Comparison of ENCODE assay signal across 11 mouse cellular contexts in genomic region chr10:68119285-68119684, GRCm38 (mm10).
DNase-seq lines count a peak whose midpoint lies in the region; ATAC-seq and TF ChIP-seq lines count a peak whose summit lies in the region.
"Had no signal": no experiment of that assay in that cellular context is flagged by ENCODE, and none has a peak within 500 bp of the region (broad histone marks: within the 10 kb centered on the region; RNA-seq: fewer than 3 reads in every experiment).

No protein-coding gene starts in this region.

- H3K4me3 ChIP-seq in stomach, embryonic 15.5 days (replicated peaks), result no peak overlapping the region
- H3K4me3 ChIP-seq in stomach, postnatal 0 days (ENCODE audit: low read depth, low read length), result no peak overlapping the region
- H3K4me3 ChIP-seq: midbrain, embryonic 15.5 days had no signal

- H3K27ac ChIP-seq in stomach, embryonic 15.5 days, result no peak overlapping the region
- H3K27ac ChIP-seq in stomach, postnatal 0 days (replicated peaks), result no peak overlapping the region
- H3K27ac ChIP-seq: midbrain, embryonic 15.5 days had no signal

- DNase-seq in stomach, postnatal 0 days (ENCODE audit: low spot score), result no peak
- DNase-seq in lung, postnatal 36 days, result peak; percentile 61
- DNase-seq in thymus, postnatal 36 days, result peak; percentile 23 to 35
- DNase-seq in neural tube, embryonic 10.5 days (ENCODE audit: extremely low spot score, low spot score), result no peak
- DNase-seq in left cerebral cortex, postnatal 10 days (ENCODE audit: extremely low spot score in 1 of 2, low spot score in 2 of 2), result no peak
- no peak for DNase-seq in gastrocnemius, postnatal 25 days
- DNase-seq: left cerebral cortex, postnatal 4 days had no signal

- TF ChIP-seq CTCF in stomach, postnatal 0 days (IDR thresholded peaks at IDR 0.05; ENCODE audit: low read depth), result no peak

- no peak overlapping the region for H3K4me2 ChIP-seq in stomach, embryonic 15.5 days
- H3K4me2 ChIP-seq in stomach, postnatal 0 days (replicated peaks; ENCODE audit: low read depth), result no peak overlapping the region
- H3K4me2 ChIP-seq: midbrain, embryonic 15.5 days had no signal

- H3K27me3 ChIP-seq in stomach, embryonic 15.5 days (replicated peaks), result no peaks in the 10 kb centered on the region
- H3K27me3 ChIP-seq in stomach, postnatal 0 days (ENCODE audit: control insufficient read depth, insufficient read depth, low read length), result no peaks in the 10 kb centered on the region
- H3K27me3 ChIP-seq: midbrain, embryonic 15.5 days had no signal

- 69% methylated on average over 6 of the region's 6 CpGs for WGBS in stomach, embryonic 15.5 days
- WGBS in stomach, postnatal 0 days, result 67% methylated on average over 6 of the region's 6 CpGs

- 0 out of 2 replicates have a peak, but pooled peaks have one; percentile 56 for ATAC-seq in stomach, embryonic 15.5 days (ENCODE audit: insufficient read depth, low FRiP score, low read depth)
- no peak for ATAC-seq in stomach, postnatal 0 days (ENCODE audit: low FRiP score, low TSS enrichment)
- ATAC-seq in erythroid progenitor cell, adult 5-6 weeks (replicated peaks; ENCODE audit: low FRiP score, poor library complexity, severe bottlenecking), result peak; percentile 78
- ATAC-seq: forebrain, embryonic 14.5 days; midbrain, embryonic 15.5 days had no signal

- H3K4me1 ChIP-seq in stomach, embryonic 15.5 days, result no peaks in the 10 kb centered on the region
- H3K4me1 ChIP-seq in stomach, postnatal 0 days (replicated peaks; ENCODE audit: control insufficient read depth, insufficient read depth), result no peaks in the 10 kb centered on the region
- H3K4me1 ChIP-seq: midbrain, embryonic 15.5 days had no signal

- H3K36me3 ChIP-seq in stomach, embryonic 15.5 days, result peaks cover 4% of the 10 kb centered on the region
- peaks cover 20% of the 10 kb centered on the region for H3K36me3 ChIP-seq in stomach, postnatal 0 days (ENCODE audit: control insufficient read depth, insufficient read depth, low read length)
- H3K36me3 ChIP-seq: midbrain, embryonic 15.5 days had no signal

- no peak for TF ChIP-seq EP300 in stomach, postnatal 0 days (optimal IDR thresholded peaks at IDR 0.05)

- intact Hi-C loops in left cerebral cortex, postnatal 10 days (cut with DNase I), result no loop called here

- no peak overlapping the region for H3K9ac ChIP-seq in stomach, embryonic 15.5 days
- H3K9ac ChIP-seq in stomach, postnatal 0 days (ENCODE audit: low read length), result no peak overlapping the region
- H3K9ac ChIP-seq: midbrain, embryonic 15.5 days had no signal

- no peaks in the 10 kb centered on the region for H3K9me3 ChIP-seq in stomach, embryonic 15.5 days
- no peaks in the 10 kb centered on the region for H3K9me3 ChIP-seq in stomach, postnatal 0 days (ENCODE audit: control insufficient read depth, low read length)
- H3K9me3 ChIP-seq: midbrain, embryonic 15.5 days had no signal

Comparison
In these comparisons a context has a peak if more than half of its experiments do, and no peak if none do; other contexts are left out.
1. DNase-seq: peak in lung, postnatal 36 days (single experiment) and thymus, postnatal 36 days (2 of 2); none in stomach, postnatal 0 days (single experiment), neural tube, embryonic 10.5 days (single experiment), left cerebral cortex, postnatal 10 days (0 of 2) and gastrocnemius, postnatal 25 days (single experiment).